Mouse (Mus musculus): ENCODE measurements around the gene Arhgap23. TPM values are rescaled to one million over a fixed set of nuclear protein-coding genes. Genes with fewer than 3 reads are reported as not detected.

The Arhgap23 gene
- polyA plus RNA-seq, 1 experiment from 2014 or later, result 2.9 TPM

GRCm38 (mm10) chr11:97547957-97548706 is 132.8 kb downstream of the Arhgap23 start:
- DNase-seq (ENCODE audit: low spot score), result no peak

- DNase-seq (ENCODE audit: low spot score), result no peak
Observed at GRCm38 (mm10) chr11:97548757-97549156, 133.4 kb downstream of the Arhgap23 start.

Other genes with a start within 250 kb of the Arhgap23 start
- 37.0 and 39.8 TPM in 2 replicates for gene Kpnb1, start 227.7 kb upstream of the Arhgap23 start, polyA plus RNA-seq (2015; fragmentation: Nextera tagmentation; extraction: Ambion mirVana)
- gene Npepps, start 134.9 kb upstream of the Arhgap23 start, polyA plus RNA-seq (2015; fragmentation: Nextera tagmentation; extraction: Ambion mirVana), result 57.2 and 64.4 TPM in 2 replicates
- gene Mrpl45, start 99.8 kb upstream of the Arhgap23 start, polyA plus RNA-seq (2015; fragmentation: Nextera tagmentation; extraction: Ambion mirVana), result 40.8 and 41.0 TPM in 2 replicates
- gene Gpr179, start 63.5 kb upstream of the Arhgap23 start, polyA plus RNA-seq (2015; fragmentation: Nextera tagmentation; extraction: Ambion mirVana), result 0.27 and 0.38 TPM in 2 replicates
- gene Socs7, start 53.0 kb upstream of the Arhgap23 start, polyA plus RNA-seq (2015; fragmentation: Nextera tagmentation; extraction: Ambion mirVana), result 3.1 and 3.7 TPM in 2 replicates
- 0.09 and 0.12 TPM in 2 replicates for gene 4933428G20Rik, start 84.8 kb downstream of the Arhgap23 start, polyA plus RNA-seq (2015; fragmentation: Nextera tagmentation; extraction: Ambion mirVana)
- gene Srcin1, start 160.7 kb downstream of the Arhgap23 start, polyA plus RNA-seq (2015; fragmentation: Nextera tagmentation; extraction: Ambion mirVana), result 0.05 and 0.06 TPM in 2 replicates
- 1.8 and 2.2 TPM in 2 replicates for gene Epop, start 214.2 kb downstream of the Arhgap23 start, polyA plus RNA-seq (2015; fragmentation: Nextera tagmentation; extraction: Ambion mirVana)
- gene Mllt6, start 247.9 kb downstream of the Arhgap23 start, polyA plus RNA-seq (2015; fragmentation: Nextera tagmentation; extraction: Ambion mirVana), result 1.9 and 2.4 TPM in 2 replicates

Data from thymus, postnatal 0 days (tissue).